Mouse (Mus musculus): ENCODE data around the gene Cxcr1. TPM values are rescaled to one million over a fixed set of nuclear protein-coding genes. Genes with fewer than 3 reads are reported as not detected.

The Cxcr1 gene
- under 1 TPM in 1 of 26 experiments, not detected in 25; 0.67 TPM for total RNA-seq (2018; cell fraction: chromatin; rRNA removed)
- total RNA-seq (2018; cell fraction: cytosol; rRNA removed) = not detected
- not detected for total RNA-seq (2018; cell fraction: nucleus; rRNA removed)
- not detected in 3 replicates for polyA plus RNA-seq (2018)

- 71% methylated on average over 8 of the region's 8 CpGs for WGBS (ENCODE audit: missing documents)
These were observed at the start of gene Cxcr1 for GRCm38 (mm10) chr1:74194445-74194844. Gene Cxcr1 (minus strand): TSS chr1:74194631.

GRCm38 (mm10) chr1:74240832-74241231 is 46.4 kb upstream of the Cxcr1 start:
- Histone ChIP-seq H3K36me3 (ENCODE audit: inconsistent target) (0 out of 2 replicates have a peak, but pooled peaks cover under 1% of the 10 kb centered on the region), H3K4me3 (ENCODE audit: inconsistent target) (no peak overlapping the region), H3K79me2 (ENCODE audit: inconsistent target) (peaks cover 94% of the 10 kb centered on the region), H3K27ac (peak overlapping the region; percentile 94)
- WGBS (ENCODE audit: missing documents) = 25% methylated on average over 4 of the region's 4 CpGs

More at GRCm38 (mm10) chr1:74194445-74194844, at the start of gene Cxcr1:
- Histone ChIP-seq H3K4me3 (ENCODE audit: inconsistent target) (no peak within 1 kb of the TSS), H3K27ac (no peak within 1 kb of the TSS), H3K79me2 (ENCODE audit: inconsistent target) (no peaks in the 10 kb centered on the region), H3K36me3 (ENCODE audit: inconsistent target) (no peaks in the 10 kb centered on the region)

GRCm38 (mm10) chr1:74240311-74240710 is 45.9 kb upstream of the Cxcr1 start:
- 28% methylated on average over 6 of the region's 6 CpGs for WGBS (ENCODE audit: missing documents)
- H3K27ac ChIP-seq = peak overlapping the region; percentile 94
- no peaks in the 10 kb centered on the region for H3K36me3 ChIP-seq (ENCODE audit: inconsistent target)
- peak overlapping the region; percentile 91; the same call in 1 of the 2 replicates for H3K4me3 ChIP-seq (ENCODE audit: inconsistent target)
- H3K79me2 ChIP-seq (ENCODE audit: inconsistent target) = peaks cover 89% of the 10 kb centered on the region

GRCm38 (mm10) chr1:74239618-74240017 is 45.2 kb upstream of the Cxcr1 start:
- 2% methylated on average over 11 of the region's 11 CpGs for WGBS (ENCODE audit: missing documents)
- peak overlapping the region; percentile 91 for H3K4me3 ChIP-seq (ENCODE audit: inconsistent target)

GRCm38 (mm10) chr1:74239162-74239561 is 44.7 kb upstream of the Cxcr1 start:
- Histone ChIP-seq H3K4me3 (ENCODE audit: inconsistent target) (peak overlapping the region; percentile 91), H3K36me3 (ENCODE audit: inconsistent target) (no peaks in the 10 kb centered on the region), H3K79me2 (ENCODE audit: inconsistent target) (peaks cover 77% of the 10 kb centered on the region), H3K27ac (peak overlapping the region; percentile 94)
- WGBS (ENCODE audit: missing documents) = 11% methylated on average over 7 of the region's 7 CpGs

More at GRCm38 (mm10) chr1:74239618-74240017, 45.2 kb upstream of the Cxcr1 start:
- Histone ChIP-seq H3K27ac (peak overlapping the region; percentile 94), H3K79me2 (ENCODE audit: inconsistent target) (peaks cover 82% of the 10 kb centered on the region), H3K36me3 (ENCODE audit: inconsistent target) (no peaks in the 10 kb centered on the region)

GRCm38 (mm10) chr1:74238136-74238535 is 43.7 kb upstream of the Cxcr1 start:
- H3K36me3 ChIP-seq (ENCODE audit: inconsistent target) = no peaks in the 10 kb centered on the region
- peaks cover 67% of the 10 kb centered on the region for H3K79me2 ChIP-seq (ENCODE audit: inconsistent target)
- 0% methylated on average over 1 of the region's 1 CpGs for WGBS (ENCODE audit: missing documents)
- H3K4me3 ChIP-seq (ENCODE audit: inconsistent target) = peak overlapping the region; percentile 91
- H3K27ac ChIP-seq = peak overlapping the region; percentile 94

GRCm38 (mm10) chr1:74237671-74238070 is 43.2 kb upstream of the Cxcr1 start:
- Histone ChIP-seq H3K27ac (peak overlapping the region; percentile 94), H3K4me3 (ENCODE audit: inconsistent target) (peak overlapping the region; percentile 91), H3K79me2 (ENCODE audit: inconsistent target) (peaks cover 62% of the 10 kb centered on the region), H3K36me3 (ENCODE audit: inconsistent target) (no peaks in the 10 kb centered on the region)
- WGBS (ENCODE audit: missing documents) = 0% methylated on average over 5 of the region's 5 CpGs

- Histone ChIP-seq H3K27ac (peak overlapping the region; percentile 94), H3K36me3 (ENCODE audit: inconsistent target) (no peaks in the 10 kb centered on the region), H3K4me3 (ENCODE audit: inconsistent target) (peak overlapping the region; percentile 91), H3K79me2 (ENCODE audit: inconsistent target) (peaks cover 53% of the 10 kb centered on the region)
- under 1% methylated on average over 51 of the region's 57 CpGs for WGBS (ENCODE audit: missing documents)
These were observed 42.3 kb upstream of the Cxcr1 start for GRCm38 (mm10) chr1:74236590-74237317.

GRCm38 (mm10) chr1:74235938-74236589 is 41.6 kb upstream of the Cxcr1 start, which contains the start of gene Arpc2:
Gene Arpc2 (plus strand): TSS chr1:74236084.
- H3K79me2 ChIP-seq (ENCODE audit: inconsistent target) = peaks cover 46% of the 10 kb centered on the region
- 10% methylated on average over 34 of the region's 55 CpGs for WGBS (ENCODE audit: missing documents)
- peak within 1 kb of the TSS; percentile 91 for H3K4me3 ChIP-seq (ENCODE audit: inconsistent target)
- peak within 1 kb of the TSS; percentile 94 for H3K27ac ChIP-seq
- no peaks in the 10 kb centered on the region for H3K36me3 ChIP-seq (ENCODE audit: inconsistent target)

- Histone ChIP-seq H3K27ac (no peak overlapping the region), H3K79me2 (ENCODE audit: inconsistent target) (no peaks in the 10 kb centered on the region), H3K4me3 (ENCODE audit: inconsistent target) (no peak overlapping the region), H3K36me3 (ENCODE audit: inconsistent target) (no peaks in the 10 kb centered on the region)
- no CpG with 5 or more reads among the region's 1 CpGs for WGBS (ENCODE audit: missing documents)
These were observed 36.6 kb upstream of the Cxcr1 start for GRCm38 (mm10) chr1:74230992-74231391.

GRCm38 (mm10) chr1:74229942-74230341 is 35.5 kb upstream of the Cxcr1 start:
- Histone ChIP-seq H3K79me2 (ENCODE audit: inconsistent target) (no peaks in the 10 kb centered on the region), H3K36me3 (ENCODE audit: inconsistent target) (no peaks in the 10 kb centered on the region), H3K4me3 (ENCODE audit: inconsistent target) (no peak overlapping the region), H3K27ac (no peak overlapping the region)
- WGBS (ENCODE audit: missing documents) = 100% methylated on average over 2 of the region's 2 CpGs

- H3K79me2 ChIP-seq (ENCODE audit: inconsistent target) = no peaks in the 10 kb centered on the region
- H3K36me3 ChIP-seq (ENCODE audit: inconsistent target) = no peaks in the 10 kb centered on the region
- WGBS (ENCODE audit: missing documents) = 6% methylated on average over 7 of the region's 7 CpGs
- H3K4me3 ChIP-seq (ENCODE audit: inconsistent target) = no peak overlapping the region
- peak overlapping the region; percentile 86 for H3K27ac ChIP-seq
These were observed 32.9 kb upstream of the Cxcr1 start for GRCm38 (mm10) chr1:74227317-74227716.

GRCm38 (mm10) chr1:74219922-74220321 is 25.5 kb upstream of the Cxcr1 start:
- Histone ChIP-seq H3K36me3 (ENCODE audit: inconsistent target) (no peaks in the 10 kb centered on the region), H3K79me2 (ENCODE audit: inconsistent target) (no peaks in the 10 kb centered on the region), H3K4me3 (ENCODE audit: inconsistent target) (no peak overlapping the region), H3K27ac (no peak overlapping the region)
- 97% methylated on average over 7 of the region's 7 CpGs for WGBS (ENCODE audit: missing documents)

GRCm38 (mm10) chr1:74208941-74209340 is 14.5 kb upstream of the Cxcr1 start:
- H3K27ac ChIP-seq = no peak overlapping the region
- WGBS (ENCODE audit: missing documents) = 94% methylated on average over 8 of the region's 8 CpGs
- no peak overlapping the region for H3K4me3 ChIP-seq (ENCODE audit: inconsistent target)
- H3K36me3 ChIP-seq (ENCODE audit: inconsistent target) = no peaks in the 10 kb centered on the region
- no peaks in the 10 kb centered on the region for H3K79me2 ChIP-seq (ENCODE audit: inconsistent target)

- no peak overlapping the region for H3K27ac ChIP-seq
- no peaks in the 10 kb centered on the region for H3K36me3 ChIP-seq (ENCODE audit: inconsistent target)
- 90% methylated on average over 8 of the region's 9 CpGs for WGBS (ENCODE audit: missing documents)
- no peak overlapping the region for H3K4me3 ChIP-seq (ENCODE audit: inconsistent target)
- H3K79me2 ChIP-seq (ENCODE audit: inconsistent target) = no peaks in the 10 kb centered on the region
These were observed 13.5 kb upstream of the Cxcr1 start for GRCm38 (mm10) chr1:74207906-74208305.
